Mouse (Mus musculus): ENCODE data around the gene Zfp804a. TPM values are rescaled to one million over a fixed set of nuclear protein-coding genes. Genes with fewer than 3 reads are reported as not detected.
A peak's percentile ranks its signal among the peaks of the same experiment; 100 is the strongest.

Gene Zfp804a
- polyA plus RNA-seq (2012; rRNA removed), result 10.1 and 12.6 TPM in 2 replicates

DNA sequence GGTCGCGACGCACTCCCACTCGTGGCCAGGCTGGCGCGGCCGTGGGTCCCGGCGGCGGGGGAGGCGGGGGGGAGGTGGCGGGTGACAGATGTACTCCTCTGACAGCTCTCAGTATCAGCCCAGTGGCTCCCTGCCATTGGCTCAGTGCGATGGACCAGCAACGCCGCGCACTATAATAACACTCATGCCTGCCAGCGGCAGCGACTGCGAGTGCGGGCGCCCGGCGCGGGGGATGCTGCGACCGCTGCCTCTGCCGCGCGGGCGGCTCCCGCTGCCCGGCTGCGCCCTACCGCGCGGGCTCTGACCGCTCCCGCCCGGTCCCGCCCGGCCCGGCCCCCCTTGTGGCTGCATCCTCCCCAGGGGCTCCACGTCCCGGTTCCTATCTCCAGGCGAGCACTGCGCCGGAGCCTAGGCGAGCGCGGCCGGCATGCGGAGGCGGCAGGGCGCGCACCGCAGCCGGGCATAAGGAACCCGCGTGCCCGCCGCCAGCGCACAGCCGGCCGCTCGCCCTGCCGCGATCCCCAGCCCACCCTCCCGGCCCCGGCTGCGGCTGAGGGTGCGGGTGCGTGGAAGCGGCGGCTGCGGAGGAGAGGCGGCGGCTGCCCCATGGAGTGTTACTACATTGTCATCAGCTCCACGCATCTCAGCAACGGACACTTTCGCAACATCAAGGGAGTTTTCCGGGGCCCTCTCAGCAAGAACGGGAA, at the start of gene Zfp804a:
Zfp804a (plus strand) TSS at position 38 of the 707 bp plus-strand sequence.
- DNase-seq (ENCODE audit: extremely low spot score in 1 of 2, low spot score in 1 of 2), result peak in 1 of 2 experiments; percentile 64

DNA sequence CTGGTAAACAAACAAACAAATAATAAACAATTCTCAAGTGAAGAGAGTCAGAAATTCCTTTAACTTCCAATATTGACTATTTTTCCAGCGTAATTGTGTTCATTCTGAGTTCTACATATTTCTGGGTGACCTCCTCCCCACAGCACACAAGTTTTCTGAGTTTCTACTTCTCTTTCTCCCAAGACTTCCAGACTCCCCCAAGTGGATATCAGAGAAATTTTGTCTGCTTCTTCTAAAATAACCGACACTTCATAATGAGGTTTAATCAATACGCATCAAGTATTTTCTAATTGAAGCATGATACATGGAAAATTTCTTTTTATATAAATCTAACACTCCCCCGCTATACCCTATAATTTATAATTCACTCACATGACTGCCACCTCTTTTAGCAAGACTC, 1.4 kb upstream of the Zfp804a start:
- DNase-seq (ENCODE audit: extremely low spot score in 1 of 2, low spot score in 1 of 2), result peak in 1 of 2 experiments; percentile 26

DNA sequence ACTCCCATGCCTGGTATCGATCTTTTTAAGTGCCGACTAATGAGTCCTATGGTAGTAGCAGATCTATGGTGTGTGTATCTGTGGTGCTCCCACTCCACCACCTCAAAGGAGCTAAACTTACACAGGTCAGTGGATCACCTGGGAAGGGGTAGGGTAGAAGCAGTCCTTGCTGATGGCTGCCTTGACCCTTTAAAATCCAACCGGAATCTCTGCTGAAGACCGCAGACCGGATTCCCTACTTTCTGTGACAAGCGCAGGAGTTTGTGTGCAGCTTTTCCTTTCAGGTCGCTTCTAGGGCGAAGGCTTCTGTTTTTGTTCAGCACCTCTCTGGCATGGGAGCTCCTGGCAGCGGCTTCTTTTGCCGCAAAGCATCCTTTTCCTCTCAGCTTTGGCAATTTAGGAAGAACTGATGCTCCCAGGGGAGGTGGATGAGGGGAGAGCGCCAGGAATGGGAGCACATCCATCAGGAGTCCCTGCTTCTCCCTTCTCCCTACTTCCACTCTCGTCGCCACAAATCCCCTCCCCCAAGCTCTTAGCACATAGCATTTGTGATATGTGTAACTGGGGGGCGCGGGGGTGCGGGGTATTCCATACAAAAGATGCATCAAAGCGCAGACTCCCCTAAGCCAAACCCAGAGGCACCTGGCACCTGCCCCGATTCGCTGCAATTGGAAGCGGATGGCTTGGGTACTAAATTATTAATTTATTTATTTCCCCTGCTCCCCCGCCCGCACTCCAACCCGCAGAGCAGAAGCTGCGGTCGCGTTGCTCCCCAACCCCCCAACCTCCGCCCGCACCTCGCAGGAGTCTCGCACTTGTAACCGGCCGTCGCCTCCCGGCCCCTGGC, 461 bp upstream of the Zfp804a start:
- peak; percentile 66 to 70 for DNase-seq (ENCODE audit: extremely low spot score in 1 of 2, low spot score in 1 of 2)

DNA sequence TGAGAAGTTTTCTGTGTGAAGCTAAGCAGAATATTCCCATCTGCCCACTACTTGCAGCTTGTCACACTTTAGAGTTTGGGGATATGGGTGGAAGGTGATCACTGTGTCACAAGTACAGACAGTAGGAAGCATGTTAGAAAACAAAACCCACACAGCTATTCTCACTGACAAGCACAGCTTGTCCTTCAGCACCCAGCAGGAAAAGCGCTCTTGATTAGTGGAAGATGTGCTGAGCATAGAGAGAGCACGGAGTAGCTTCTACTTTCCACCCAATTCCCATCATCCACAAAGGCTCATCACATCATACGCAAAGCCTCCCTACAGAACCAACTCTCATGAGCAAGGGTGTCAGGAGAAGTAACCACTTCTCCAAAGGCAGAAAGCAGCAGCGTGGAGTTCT, 1.4 kb downstream of the Zfp804a start:
- peak; percentile 18 to 29 for DNase-seq (ENCODE audit: extremely low spot score in 1 of 2, low spot score in 1 of 2)

DNA sequence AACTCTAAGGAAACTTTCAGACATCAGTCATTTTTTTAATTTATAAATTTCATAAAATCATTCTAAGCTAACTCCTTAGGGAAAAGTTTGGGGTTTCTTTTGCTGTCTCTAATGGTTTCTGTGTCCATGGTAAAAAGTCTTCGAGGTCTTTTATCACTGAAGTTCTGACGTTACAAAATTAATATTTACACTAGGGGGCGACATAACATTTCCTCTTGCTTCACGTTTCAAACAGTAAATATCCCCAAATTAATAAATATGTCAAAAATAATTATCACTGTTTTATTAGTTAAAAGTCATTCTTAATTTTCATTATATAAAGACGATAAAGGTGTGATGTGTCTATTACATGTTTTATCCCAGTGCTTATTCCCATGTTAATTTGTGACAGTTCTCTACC, 11.6 kb downstream of the Zfp804a start:
- DNase-seq (ENCODE audit: extremely low spot score in 1 of 2, low spot score in 1 of 2), result no peak

DNA sequence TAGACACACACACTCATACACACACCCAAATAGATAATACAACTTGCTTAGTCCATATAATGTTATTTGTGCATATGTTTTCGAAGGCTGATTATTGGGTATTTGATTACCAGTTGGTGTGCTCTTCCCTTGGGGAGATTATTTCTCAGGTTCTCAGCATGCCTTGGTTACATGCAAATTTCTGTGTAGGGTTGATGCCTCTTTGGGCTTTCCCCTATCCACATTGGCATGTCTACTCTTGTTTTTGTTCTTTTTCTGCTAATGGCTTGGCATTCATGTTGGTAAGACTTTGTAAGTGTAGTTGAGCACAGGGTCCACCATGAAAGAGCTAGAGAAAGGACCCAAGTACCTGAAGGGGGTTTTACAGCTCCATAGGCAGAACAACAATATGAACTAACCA, 14.9 kb downstream of the Zfp804a start:
- DNase-seq (ENCODE audit: extremely low spot score in 1 of 2, low spot score in 1 of 2), result no peak

DNA sequence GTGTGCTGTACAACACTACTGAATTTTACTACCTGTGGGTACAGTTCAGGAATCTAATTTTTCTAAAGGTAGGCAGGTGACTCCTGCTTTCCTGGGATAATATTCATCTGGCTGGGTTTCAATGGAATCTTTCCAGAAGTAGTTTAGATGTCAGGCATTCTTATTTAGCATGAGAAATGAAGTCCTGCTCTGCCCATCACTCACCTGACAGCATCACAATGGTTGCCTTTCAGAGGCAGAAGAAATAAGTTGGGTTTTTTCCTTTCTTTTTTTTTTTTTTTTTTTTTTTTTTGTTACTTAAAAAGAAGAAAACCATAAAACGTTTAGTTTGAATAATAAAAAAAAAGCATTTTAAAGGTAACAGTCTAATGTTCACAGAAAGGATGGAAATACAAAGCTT, 16.1 kb downstream of the Zfp804a start:
- DNase-seq (ENCODE audit: extremely low spot score in 1 of 2, low spot score in 1 of 2), result no peak

DNA sequence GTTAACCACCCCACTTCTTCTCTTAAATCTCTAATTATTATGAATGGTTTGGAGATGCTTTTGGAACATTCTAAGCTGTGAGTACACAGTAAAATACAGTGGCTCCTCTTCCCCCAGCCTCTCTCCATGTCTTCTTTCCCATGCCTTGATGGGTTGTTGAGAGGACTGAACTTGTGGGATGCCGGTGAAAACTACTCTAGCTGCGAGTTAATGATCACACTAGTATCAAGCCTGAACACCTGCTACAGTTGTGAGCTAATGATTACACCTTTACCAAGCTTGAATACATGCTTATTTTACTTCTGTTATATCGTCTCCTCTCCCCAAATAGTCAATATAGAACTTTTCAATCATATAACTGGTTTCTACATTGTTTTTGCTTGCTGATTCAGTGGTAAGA, 23.9 kb downstream of the Zfp804a start:
- DNase-seq (ENCODE audit: extremely low spot score in 1 of 2, low spot score in 1 of 2), result no peak

DNA sequence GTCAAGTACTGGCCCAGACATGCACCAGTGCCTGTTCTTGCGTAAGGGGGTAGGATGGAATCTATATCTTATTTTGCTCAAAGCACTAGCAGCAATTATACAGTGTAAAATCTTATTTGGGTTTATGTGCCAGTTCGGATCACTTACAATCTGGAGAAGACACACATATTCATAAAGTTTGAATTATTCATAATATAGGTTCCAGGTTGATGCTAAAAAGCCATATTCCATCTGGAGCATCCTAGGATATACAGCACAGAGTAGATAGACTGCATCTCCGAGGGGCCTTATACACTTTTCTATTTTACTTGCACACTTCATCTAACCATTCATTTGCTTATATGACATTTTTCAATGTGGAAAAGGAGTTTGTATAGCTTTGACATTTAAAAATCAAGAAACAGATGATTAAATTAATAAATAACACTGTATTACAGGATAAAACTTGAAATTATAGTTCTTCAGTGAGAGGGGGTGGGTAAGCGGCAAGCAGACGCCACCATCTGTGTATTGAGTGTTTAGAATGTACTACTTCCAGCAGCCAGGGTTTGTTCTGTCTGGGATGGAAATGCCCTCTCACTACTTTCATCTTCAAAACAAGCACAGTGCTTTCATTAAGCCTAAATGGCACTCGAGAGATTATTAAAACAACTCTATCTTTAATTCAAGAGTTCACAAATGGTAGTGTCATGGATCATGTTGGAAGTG, 25.4 kb downstream of the Zfp804a start:
- no peak for DNase-seq (ENCODE audit: extremely low spot score in 1 of 2, low spot score in 1 of 2)

DNA sequence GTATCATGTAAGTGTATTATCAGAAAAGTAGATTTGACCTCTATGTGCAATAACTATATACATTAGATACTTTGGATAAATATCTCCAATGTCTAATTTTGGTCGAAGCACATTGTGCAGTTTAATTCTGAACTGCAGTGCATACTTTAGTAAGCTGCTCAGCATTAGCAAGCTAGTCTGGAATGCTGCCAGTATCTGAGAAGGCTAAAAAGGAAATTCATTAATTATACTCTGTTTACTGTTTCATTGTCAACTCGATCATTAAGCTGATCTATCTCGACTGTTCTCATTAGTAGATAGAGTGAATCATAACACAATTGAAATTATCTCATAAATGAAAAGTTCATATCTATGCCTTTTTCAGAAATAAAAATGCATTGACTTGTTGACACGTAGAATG, 27.7 kb downstream of the Zfp804a start:
- DNase-seq (ENCODE audit: extremely low spot score in 1 of 2, low spot score in 1 of 2), result peak in 1 of 2 experiments; percentile 23

DNA sequence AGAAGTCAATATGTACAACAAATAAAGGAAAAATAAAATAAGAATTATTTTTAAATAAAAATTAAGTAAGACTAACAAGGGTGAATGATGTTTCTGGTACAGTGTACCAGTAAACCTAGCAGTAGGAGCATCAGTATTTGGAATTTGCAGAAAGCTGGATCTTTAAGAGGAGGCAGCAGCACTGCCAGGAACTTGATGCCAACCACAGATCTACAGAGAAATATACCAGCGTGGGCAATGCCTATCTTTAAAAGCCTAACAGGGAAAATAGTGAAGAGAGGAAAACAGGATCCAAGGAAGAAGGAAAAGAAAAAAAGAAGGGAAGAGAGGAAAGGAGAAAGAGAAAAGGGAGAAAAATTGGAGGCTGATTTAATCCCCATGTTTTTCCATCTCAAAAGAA, 60.1 kb downstream of the Zfp804a start:
- peak in 1 of 2 experiments; percentile 17 for DNase-seq (ENCODE audit: extremely low spot score in 1 of 2, low spot score in 1 of 2)

DNA sequence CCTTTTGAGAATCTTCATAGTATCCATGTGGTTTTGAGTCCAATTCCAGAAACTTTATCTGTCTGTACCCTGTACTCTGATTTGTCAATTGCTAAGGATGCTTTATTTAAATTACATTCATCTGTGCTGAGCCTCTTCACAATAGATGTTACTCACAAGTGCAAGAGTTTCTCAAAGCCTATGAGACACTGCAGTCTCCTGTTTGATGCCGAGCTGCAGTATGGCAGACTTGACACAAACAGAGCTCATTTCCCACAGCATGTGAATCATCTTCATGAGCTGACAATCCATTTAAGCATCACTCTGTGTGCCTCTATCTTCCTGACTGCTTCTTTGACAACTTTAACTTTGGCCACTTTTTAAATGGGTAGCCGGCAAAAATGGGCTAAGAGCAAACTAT, 60.6 kb downstream of the Zfp804a start:
- peak in 1 of 2 experiments; percentile 25 for DNase-seq (ENCODE audit: extremely low spot score in 1 of 2, low spot score in 1 of 2)

DNA sequence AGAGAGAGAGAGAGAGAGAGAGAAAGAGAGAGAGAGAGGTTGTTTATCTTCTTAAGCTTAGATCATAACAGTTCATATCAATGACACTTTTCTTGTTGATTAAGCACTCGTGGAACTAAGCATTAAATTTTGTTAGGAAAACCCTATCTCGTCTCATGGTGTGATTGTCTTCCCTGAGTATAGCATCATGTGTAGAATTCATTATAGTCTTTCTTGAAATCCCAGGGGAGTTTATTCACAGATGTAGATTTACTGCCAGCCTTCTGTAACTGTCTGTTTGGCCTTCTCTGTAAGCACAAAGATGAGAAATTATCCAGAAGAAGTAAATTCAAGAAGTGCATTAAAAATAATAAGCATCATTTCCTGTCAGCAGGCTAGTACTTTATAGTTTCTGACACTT, 66.6 kb downstream of the Zfp804a start:
- DNase-seq (ENCODE audit: extremely low spot score in 1 of 2, low spot score in 1 of 2), result no peak

DNA sequence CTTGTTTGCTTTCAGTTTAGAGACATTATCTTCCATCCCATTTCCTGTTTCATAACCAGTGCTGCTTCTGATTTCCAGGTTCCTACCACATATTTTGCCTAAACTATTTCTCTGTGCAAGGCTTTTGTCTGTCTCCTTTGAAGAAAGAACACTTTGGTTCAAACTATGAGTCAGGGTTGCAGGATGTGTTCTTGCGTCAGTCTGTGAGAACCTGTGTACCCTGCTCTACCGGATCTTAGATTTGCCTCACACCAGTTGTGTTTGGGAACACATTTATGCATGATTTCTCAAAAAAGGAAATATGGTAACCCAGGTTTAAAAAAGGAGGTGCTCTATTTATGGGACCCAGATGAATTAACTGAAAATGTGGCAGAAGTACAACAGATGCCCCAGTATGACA, 125.7 kb downstream of the Zfp804a start:
- peak in 1 of 2 experiments; percentile 26 for DNase-seq (ENCODE audit: extremely low spot score in 1 of 2, low spot score in 1 of 2)

DNA sequence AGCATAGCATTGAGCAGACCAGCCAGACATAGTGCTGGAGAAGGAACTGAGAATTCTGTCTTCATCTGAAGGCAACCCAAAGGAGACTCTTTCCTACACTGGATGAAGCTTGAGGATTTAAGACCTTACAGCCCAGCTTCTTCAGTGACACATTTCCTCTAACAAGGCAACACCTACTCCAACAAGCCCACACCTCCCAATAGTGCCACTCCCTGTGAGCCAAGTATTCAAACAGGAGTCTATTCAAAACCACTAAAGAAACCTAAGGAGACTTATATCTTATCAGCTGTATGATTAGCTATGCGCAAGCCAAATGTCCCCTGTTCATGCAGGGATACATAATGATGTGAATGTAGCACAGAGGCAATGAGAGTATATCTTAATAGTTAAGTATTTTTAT, 128.0 kb downstream of the Zfp804a start:
- no peak for DNase-seq (ENCODE audit: extremely low spot score in 1 of 2, low spot score in 1 of 2)

DNA sequence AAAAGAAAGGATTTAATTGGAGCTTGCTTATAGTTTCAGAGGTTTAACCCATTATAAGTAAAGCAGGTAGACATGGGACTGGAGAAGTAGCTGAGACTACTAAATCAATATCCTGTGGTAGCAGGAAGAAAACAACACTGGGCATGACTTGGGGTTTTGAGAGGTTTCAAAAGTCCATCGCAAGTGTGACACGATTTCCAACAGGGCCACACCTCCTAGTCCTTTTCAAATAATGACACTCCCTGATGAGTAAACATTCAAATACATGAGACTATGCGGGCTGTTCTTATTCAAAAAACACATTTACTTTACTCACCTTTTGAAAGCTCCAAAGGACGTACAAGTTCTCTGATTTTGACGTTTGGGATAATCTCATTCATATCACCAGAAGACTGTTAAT, 146.9 kb downstream of the Zfp804a start:
- no peak for DNase-seq (ENCODE audit: extremely low spot score in 1 of 2, low spot score in 1 of 2)

DNA sequence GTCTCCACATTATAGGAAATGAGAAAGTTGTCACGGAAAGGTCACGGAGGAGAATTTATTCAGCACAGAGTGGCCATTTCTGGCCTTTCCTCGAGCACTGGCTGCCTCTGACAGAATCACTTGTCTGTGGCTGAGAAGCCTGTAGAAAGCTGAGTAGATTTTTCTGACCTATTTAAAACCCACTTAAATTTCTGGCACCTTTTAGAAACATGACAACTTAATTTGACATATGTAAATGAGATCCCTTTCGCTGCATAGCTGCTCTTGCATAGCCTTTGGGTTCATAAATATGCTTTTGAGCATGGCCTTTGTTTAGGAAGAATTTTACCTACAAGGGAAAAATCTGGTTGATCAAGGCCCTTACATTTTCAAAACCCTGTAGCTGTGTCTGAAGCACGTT, 147.6 kb downstream of the Zfp804a start:
- DNase-seq (ENCODE audit: extremely low spot score in 1 of 2, low spot score in 1 of 2), result no peak

DNA sequence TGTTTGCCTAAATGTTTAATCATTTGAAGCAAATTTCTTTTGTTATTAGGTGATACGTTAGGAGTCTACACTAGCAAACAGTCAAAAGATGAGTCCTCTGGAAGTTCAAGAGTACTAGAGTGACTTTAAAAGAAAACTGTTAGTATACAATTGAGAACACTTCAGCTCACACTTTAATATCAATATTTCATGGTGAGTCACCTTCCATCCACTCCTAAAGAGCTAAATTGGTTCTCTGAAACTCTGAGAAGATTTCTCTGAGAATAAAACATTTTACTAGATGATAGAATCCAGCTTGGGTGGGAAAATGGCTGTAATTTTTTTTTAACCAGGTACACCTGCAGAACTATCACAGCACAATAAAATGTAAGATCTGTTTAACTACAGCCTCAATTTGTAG, 157.6 kb downstream of the Zfp804a start:
- no peak for DNase-seq (ENCODE audit: extremely low spot score in 1 of 2, low spot score in 1 of 2)

DNA sequence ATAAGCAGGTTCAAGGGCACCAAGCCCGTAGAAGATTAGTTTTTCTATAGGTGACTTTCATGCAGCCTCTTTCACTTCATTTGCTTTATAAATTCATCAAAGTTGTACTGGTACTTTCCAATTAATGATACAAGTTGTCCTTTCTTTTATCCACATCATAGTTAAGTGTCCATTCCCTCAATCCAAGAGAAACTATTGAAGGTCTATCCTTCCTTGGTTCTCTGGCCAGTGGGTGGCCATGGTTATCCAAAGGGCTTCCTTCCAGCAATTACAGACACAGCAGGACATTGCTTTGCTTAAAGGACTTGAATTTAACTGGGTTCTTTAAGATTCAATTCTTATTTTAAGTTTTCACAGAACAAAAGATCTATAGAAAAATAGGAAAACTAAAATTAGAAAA, 158.9 kb downstream of the Zfp804a start:
- no peak for DNase-seq (ENCODE audit: extremely low spot score in 1 of 2, low spot score in 1 of 2)

DNA sequence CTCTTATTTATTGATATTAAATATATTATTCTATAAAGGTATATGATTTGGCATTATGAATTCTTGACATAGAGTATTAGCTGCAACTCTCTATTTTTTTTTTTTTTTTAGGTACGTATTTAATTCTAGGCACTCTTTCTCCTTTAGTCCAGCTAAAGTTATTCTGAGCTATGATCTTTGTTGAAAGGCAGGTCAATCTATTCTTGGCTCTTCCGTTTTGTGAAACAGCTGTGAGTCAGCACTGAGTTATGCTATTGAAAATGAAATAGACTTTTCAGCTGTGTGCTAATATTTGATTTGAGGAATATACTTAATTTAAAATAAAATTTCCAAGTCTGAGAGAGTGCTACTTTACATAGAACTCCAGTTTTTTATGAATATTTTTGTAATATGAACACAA, 164.9 kb downstream of the Zfp804a start:
- no peak for DNase-seq (ENCODE audit: extremely low spot score in 1 of 2, low spot score in 1 of 2)

DNA sequence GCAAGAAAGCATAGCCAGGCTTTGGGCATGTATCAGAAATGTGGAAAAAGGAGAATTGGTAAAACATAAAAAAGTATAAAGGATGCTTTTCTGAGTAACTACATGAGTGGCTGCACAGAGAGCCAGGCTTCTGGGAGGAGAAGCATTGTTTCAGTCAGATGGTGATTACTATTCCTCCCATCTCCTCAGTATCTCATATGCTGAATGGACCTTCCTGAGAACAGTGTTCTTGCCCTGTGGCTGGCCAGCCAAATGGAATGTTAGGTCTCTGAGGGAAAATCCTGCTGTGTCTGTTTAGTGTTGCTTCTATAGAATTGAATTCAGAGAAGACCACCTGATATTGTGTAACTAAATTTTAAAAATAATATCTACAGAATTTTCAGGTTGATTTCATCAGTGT, 193.0 kb downstream of the Zfp804a start:
- DNase-seq (ENCODE audit: extremely low spot score in 1 of 2, low spot score in 1 of 2), result no peak
